In genomic region chr2:14229149-14229548, GRCm38 (mm10) we compare ENCODE assay signal across 12 mouse cellular contexts. TPM values are rescaled to one million over a fixed set of nuclear protein-coding genes. Genes with fewer than 3 reads are reported as not detected.
DNase-seq lines count a peak whose midpoint lies in the region; ATAC-seq and TF ChIP-seq lines count a peak whose summit lies in the region.
"Had no signal": no experiment of that assay in that cellular context is flagged by ENCODE, and none has a peak within 500 bp of the region (broad histone marks: within the 10 kb centered on the region; RNA-seq: fewer than 3 reads in every experiment).

Mrc1 (plus strand) TSS chr2:14229392.

- no peak for DNase-seq in left cerebral cortex, postnatal 4 days
- no peak for DNase-seq in left cerebral cortex, adult 2 months (ENCODE audit: extremely low spot score in 1 of 2, low spot score in 2 of 2)
- no peak for DNase-seq in adrenal gland, postnatal 25 days
- DNase-seq in heart, adult 2 months = no peak
- DNase-seq in cerebellum, adult 18-20 months = no peak
- no peak for DNase-seq in lung, postnatal 25 days (ENCODE audit: low spot score)
- DNase-seq: cerebellum, postnatal 14 days had no signal

- TF ChIP-seq CTCF in left cerebral cortex, adult 2 months (IDR thresholded peaks at IDR 0.05) = no peak
- TF ChIP-seq CTCF in heart, adult 2 months (IDR thresholded peaks at IDR 0.05) = no peak

- 39% methylated on average over 3 of the region's 3 CpGs for WGBS in heart, adult 2 months
- 26% methylated on average over 3 of the region's 3 CpGs for WGBS in liver, embryonic 16.5 days (ENCODE audit: insufficient replicate concordance)

- no peaks in the 10 kb centered on the region for H3K27me3 ChIP-seq in heart, adult 2 months (ENCODE audit: control insufficient read depth, insufficient read depth, low read length)
- H3K27me3 ChIP-seq in liver, embryonic 16.5 days (ENCODE audit: control insufficient read depth, insufficient read depth, low read depth, low read length) = no peaks in the 10 kb centered on the region

- H3K4me3 ChIP-seq in left cerebral cortex, adult 2 months = no peak within 1 kb of the TSS
- no peak within 1 kb of the TSS for H3K4me3 ChIP-seq in heart, adult 2 months
- 0 out of 2 replicates have a peak within 1 kb of the TSS, but pooled peaks have one; percentile 7 for H3K4me3 ChIP-seq in liver, embryonic 16.5 days (ENCODE audit: low read depth, low read length)

- no peak for TF ChIP-seq EP300 in heart, adult 2 months (IDR thresholded peaks at IDR 0.05; ENCODE audit: insufficient read depth, low read depth, low read length)

- no peak for TF ChIP-seq POLR2A in heart, adult 2 months (IDR thresholded peaks at IDR 0.05; ENCODE audit: insufficient read depth, low read depth, low read length)

- ATAC-seq in liver, embryonic 16.5 days (ENCODE audit: low read depth) = 0 out of 2 replicates have a peak, but pooled peaks have one; percentile 39
- ATAC-seq in frontal cortex, adult (ENCODE audit: low TSS enrichment) = no peak
- ATAC-seq: forebrain, embryonic 16.5 days; hindbrain, postnatal 0 days had no signal

- intact Hi-C loops in left cerebral cortex, postnatal 4 days (cut with DNase I) = no loop called here
- intact Hi-C loops in left cerebral cortex, adult 2 months (cut with DNase I) = no loop called here
- intact Hi-C loops in heart, adult 2 months (cut with DNase I) = no loop called here

- no peaks in the 10 kb centered on the region for H3K4me1 ChIP-seq in heart, adult 2 months (ENCODE audit: control insufficient read depth, insufficient read depth, low read length)
- no peaks in the 10 kb centered on the region for H3K4me1 ChIP-seq in liver, embryonic 16.5 days (ENCODE audit: control insufficient read depth, low read depth, low read length)

- H3K4me2 ChIP-seq in liver, embryonic 16.5 days (ENCODE audit: low read depth, low read length) = no peak within 1 kb of the TSS
- H3K4me2 ChIP-seq: midbrain, embryonic 11.5 days had no signal

- H3K79me2 ChIP-seq in heart, adult 2 months (replicated peaks; ENCODE audit: control insufficient read depth, insufficient read depth, low read length) = no peaks in the 10 kb centered on the region

- no peaks in the 10 kb centered on the region for H3K36me3 ChIP-seq in heart, adult 2 months (ENCODE audit: control insufficient read depth, insufficient read depth, low read length)
- H3K36me3 ChIP-seq in liver, embryonic 16.5 days (ENCODE audit: control insufficient read depth, insufficient read depth) = no peaks in the 10 kb centered on the region

- no peak within 1 kb of the TSS for H3K9ac ChIP-seq in heart, adult 2 months (ENCODE audit: low read depth, low read length)
- no peak within 1 kb of the TSS for H3K9ac ChIP-seq in liver, embryonic 16.5 days (ENCODE audit: low read depth, low read length)

- H3K9me3 ChIP-seq in liver, embryonic 16.5 days (replicated peaks; ENCODE audit: control insufficient read depth, low read length) = no peaks in the 10 kb centered on the region

- H3K27ac ChIP-seq in left cerebral cortex, adult 2 months = no peak within 1 kb of the TSS
- no peak within 1 kb of the TSS for H3K27ac ChIP-seq in heart, adult 2 months
- H3K27ac ChIP-seq in liver, embryonic 16.5 days (ENCODE audit: low read length) = no peak within 1 kb of the TSS
- H3K27ac ChIP-seq: hindbrain, postnatal 0 days had no signal

RNA-seq across cellular contexts. Expression of gene Mrc1, which starts in this region (rescaled TPM):
- total RNA-seq in left cerebral cortex, postnatal 4 days (2021) = 10 to 100 TPM; 10.7 to 12.3 TPM
- 1 to 10 TPM; 5.3 to 6.1 TPM for total RNA-seq in left cerebral cortex, adult 2 months (2021)
- 13.8 and 18.6 TPM in 2 replicates for total RNA-seq in adrenal gland, postnatal 25 days (2021)
- 10 to 100 TPM; 16.9 to 20.3 TPM for total RNA-seq in heart, adult 2 months (2021)
- 3.9 and 7.3 TPM in 2 replicates for polyA plus RNA-seq in heart, adult 2 months (2012; rRNA removed)
- polyA plus RNA-seq in liver, embryonic 16.5 days (2015; fragmentation: Nextera tagmentation; extraction: Ambion mirVana) = 10.1 and 10.6 TPM in 2 replicates
